Mouse (Mus musculus) urinary bladder, adult 18-20 months (tissue): ENCODE data around the gene Znrf1.
"Not testable (repeated sequence)": the region's sequence is repeated elsewhere in the genome, so short reads cannot be mapped to it uniquely, and the experiment has no call there.

Experiments
- DNase-seq, 2 experiments: peaks; one replicate each; pipeline ENCODE4 v3.0.0; 2022; ENCODE audit warnings: low spot score in 2 of 2, mixed read lengths in 2 of 2

The Znrf1 gene

GRCm38 (mm10) chr8:111631589-111631988 is 95.7 kb downstream of the Znrf1 start:
- DNase-seq: no peak

GRCm38 (mm10) chr8:111632976-111633375 is 97.1 kb downstream of the Znrf1 start:
- DNase-seq: no peak

- DNase-seq: peak in 1 of 2 experiments; percentile 21
Measured at GRCm38 (mm10) chr8:111638086-111638485, 102.2 kb downstream of the Znrf1 start.

- no peak for DNase-seq
Measured at GRCm38 (mm10) chr8:111641064-111641463, 105.2 kb downstream of the Znrf1 start.

DNA sequence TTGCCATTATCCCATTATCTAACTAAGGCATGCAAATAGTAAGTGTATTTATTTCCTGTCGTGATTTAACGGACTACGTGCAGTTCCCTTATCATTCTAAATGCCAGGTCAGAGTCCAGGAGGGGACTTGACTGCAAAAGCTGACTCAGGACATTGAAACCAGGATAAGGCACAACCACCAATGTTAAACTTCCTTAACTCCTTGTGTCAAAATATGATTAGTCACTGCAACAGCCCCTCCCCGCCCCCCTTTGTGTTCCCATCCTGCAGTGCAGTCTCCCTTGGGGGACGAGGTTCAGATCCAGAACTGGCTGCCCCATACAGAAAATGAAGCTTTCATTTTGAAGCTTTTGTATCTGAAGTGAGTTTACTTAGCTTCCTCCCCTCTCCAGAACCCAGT is 106.6 kb downstream of the Znrf1 start:
- DNase-seq: peak in 1 of 2 experiments; percentile 20

- no peak for DNase-seq
Measured at GRCm38 (mm10) chr8:111642939-111643263, 107.0 kb downstream of the Znrf1 start.

DNA sequence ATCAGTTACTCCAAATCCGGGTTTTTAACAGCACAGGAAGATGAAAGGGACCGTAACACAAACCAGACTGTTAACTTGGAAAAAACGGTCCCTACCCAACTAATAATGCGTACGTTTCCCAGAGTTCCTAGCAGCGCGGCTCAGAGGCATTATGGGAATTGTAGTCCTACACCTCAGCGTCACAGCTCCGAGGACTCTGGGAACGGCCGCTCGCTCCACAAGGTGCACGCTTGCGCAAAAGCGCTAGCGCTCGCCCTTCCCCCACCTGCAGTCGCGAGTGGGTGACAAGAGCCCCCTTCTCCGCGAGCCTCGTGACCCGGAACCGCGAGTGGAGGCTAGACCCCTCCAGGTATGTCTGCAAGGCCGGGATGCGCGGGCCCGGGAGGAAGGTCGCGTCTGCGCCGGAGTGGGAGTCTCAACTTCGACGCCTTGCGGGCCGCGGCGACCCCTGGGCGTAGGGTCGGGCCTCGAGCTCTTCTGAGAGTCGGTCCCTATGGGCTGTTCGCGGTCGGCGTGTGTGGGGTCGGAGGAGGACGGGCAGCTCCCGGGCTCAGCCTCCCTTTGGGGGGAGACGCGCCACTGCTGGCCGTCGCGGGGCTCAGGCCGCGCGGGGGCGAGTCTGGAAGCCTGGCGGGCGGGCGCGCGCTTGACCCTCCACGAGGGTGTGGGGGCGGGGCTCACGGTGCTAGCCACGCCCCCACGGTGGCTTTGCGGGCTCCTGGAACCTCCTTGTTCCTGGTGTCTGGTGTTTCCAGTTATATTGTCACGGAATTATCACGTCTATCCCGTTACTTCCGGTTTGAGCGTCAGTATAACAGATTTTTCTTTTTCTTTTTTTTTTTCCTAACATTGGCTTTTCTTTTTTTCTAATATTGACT is 107.6 kb downstream of the Znrf1 start, which contains the start of gene Zfp1:
Zfp1 (plus strand) TSS at position 138 of the 878 bp plus-strand sequence.
- DNase-seq: peak; percentile 85

- DNase-seq: not testable (repeated sequence)
Measured at GRCm38 (mm10) chr8:111644286-111645051, 108.6 kb downstream of the Znrf1 start.

DNA sequence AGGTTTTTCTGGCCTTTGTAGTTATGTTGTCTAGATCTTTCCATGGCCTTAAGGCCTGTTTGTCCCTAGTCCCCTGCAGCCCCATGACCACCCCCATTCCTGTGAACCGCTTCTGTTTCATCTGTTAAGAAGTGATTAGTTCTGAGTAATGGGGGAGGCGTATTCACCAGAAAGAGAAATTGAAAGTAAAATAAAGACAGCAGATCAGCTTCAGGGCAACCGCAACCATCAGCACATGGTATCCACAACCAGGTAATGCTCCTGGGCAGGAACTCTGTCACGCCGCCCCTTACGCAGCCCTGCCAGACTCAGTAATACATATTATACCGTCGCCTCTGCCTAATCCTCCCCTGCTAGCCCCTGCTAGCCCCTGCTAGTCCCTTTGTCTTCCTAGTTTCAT is 109.8 kb downstream of the Znrf1 start:
- DNase-seq: no peak

DNA sequence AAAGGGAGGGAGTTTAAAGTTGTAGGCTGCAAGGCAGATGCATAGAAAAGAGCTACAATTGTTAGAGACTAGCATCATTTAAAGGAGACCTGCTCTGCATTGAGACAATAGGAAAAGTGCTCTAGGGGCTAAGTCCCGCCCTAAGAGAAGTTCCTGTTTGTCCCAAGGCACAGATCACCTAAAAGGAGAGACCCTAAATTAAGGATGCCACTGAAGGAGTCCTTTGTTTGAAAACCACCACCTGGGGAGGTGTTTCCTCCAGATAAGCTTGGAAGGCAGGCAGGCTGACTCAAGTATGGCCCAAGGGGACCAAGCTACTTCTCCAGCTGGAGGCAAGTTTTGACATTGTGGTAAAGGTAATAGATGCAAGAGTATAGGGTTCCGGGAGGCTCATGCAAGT is 112.9 kb downstream of the Znrf1 start:
- DNase-seq: no peak

GRCm38 (mm10) chr8:111650651-111651050 is 114.8 kb downstream of the Znrf1 start:
- no peak for DNase-seq

DNA sequence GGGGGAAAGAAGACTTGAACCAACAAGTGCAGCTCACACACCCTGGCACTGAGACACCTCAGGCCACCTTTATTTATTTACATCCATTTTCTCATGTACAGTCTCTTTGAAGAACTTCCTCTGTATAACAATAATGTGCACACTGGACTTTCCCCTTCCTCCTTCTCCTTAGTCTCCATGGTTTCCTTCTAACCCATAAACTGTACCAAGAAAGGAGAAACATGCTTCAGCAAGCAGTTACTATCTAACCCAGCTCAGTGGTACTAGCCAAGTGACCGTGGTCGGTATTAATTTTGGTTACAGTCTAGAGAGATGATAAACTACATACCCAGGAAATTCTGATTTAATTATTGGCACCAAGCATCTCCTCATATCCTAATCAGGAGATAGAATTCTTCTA is 117.6 kb downstream of the Znrf1 start:
- no peak for DNase-seq

- no peak for DNase-seq
Measured at GRCm38 (mm10) chr8:111657312-111657854, 121.5 kb downstream of the Znrf1 start.

GRCm38 (mm10) chr8:111658819-111659423 is 123.0 kb downstream of the Znrf1 start:
- DNase-seq: no peak

GRCm38 (mm10) chr8:111662473-111662872 is 126.6 kb downstream of the Znrf1 start:
- DNase-seq: peak; percentile 60 to 85

DNA sequence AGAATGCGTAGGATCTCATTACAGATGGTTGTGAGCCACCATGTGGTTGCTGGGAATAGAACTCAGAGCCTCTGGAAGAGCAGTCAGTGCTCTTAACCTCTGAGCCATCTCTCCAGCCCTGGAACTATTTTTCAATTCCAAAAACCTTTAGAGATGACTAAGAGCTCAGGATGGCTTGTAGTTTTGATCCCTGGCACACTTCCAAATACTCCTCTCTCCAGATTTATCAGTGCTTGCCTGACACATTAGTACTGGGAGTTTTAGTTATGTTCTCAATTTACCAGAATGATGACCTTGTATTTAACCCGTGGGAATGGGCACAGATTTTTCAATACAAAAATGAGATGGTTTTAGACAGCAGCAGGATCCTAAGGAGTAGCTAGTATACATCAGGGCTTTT is 130.9 kb downstream of the Znrf1 start:
- DNase-seq: no peak
